Mouse (Mus musculus): Measurements from ENCODE around the gene Gm8369. TPM values are rescaled to one million over a fixed set of nuclear protein-coding genes. Genes with fewer than 3 reads are reported as not detected.
"Not testable (repeated sequence)": the region's sequence is repeated elsewhere in the genome, so short reads cannot be mapped to it uniquely, and the experiment has no call there.

Gm8369 gene
- not detected in 2 replicates for polyA plus RNA-seq (2016; fragmentation: Nextera tagmentation; extraction: Ambion mirVana)

GRCm38 (mm10) chr19:11485746-11486145 is at the start of gene Gm8369:
Gene Gm8369 (plus strand): TSS chr19:11485938.
- 85% methylated on average over 2 of the region's 2 CpGs for WGBS
- H3K36me3 ChIP-seq, result no peaks in the 10 kb centered on the region
- no peak for ATAC-seq (ENCODE audit: low FRiP score, low read depth)
- no peak within 1 kb of the TSS for H3K9ac ChIP-seq
- H3K9me3 ChIP-seq, result no peaks in the 10 kb centered on the region
- H3K27me3 ChIP-seq (replicated peaks), result no peaks in the 10 kb centered on the region
- H3K27ac ChIP-seq, result no peak within 1 kb of the TSS
- H3K4me1 ChIP-seq, result no peaks in the 10 kb centered on the region
- no peak within 1 kb of the TSS for H3K4me3 ChIP-seq
- H3K4me2 ChIP-seq (replicated peaks), result no peak within 1 kb of the TSS

GRCm38 (mm10) chr19:11443338-11443737 is 42.4 kb upstream of the Gm8369 start, which contains the start of gene Ms4a4b:
Gene Ms4a4b (plus strand): TSS chr19:11443553.
- Histone ChIP-seq H3K36me3 (no peaks in the 10 kb centered on the region), H3K9me3 (no peaks in the 10 kb centered on the region), H3K27ac (no peak within 1 kb of the TSS), H3K4me3 (no peak within 1 kb of the TSS), H3K4me2 (replicated peaks) (no peak within 1 kb of the TSS), H3K9ac (no peak within 1 kb of the TSS), H3K27me3 (replicated peaks) (no peaks in the 10 kb centered on the region), H3K4me1 (no peaks in the 10 kb centered on the region)
- no peak for ATAC-seq (ENCODE audit: low FRiP score, low read depth)

GRCm38 (mm10) chr19:11443964-11444363 is 41.8 kb upstream of the Gm8369 start:
- H3K4me2 ChIP-seq (replicated peaks), result no peak overlapping the region
- WGBS, result 90% methylated on average over 5 of the region's 5 CpGs

GRCm38 (mm10) chr19:11447238-11447637 is 38.5 kb upstream of the Gm8369 start:
- WGBS, result 92% methylated on average over 2 of the region's 2 CpGs
- Histone ChIP-seq H3K4me3 (no peak overlapping the region), H3K27ac (no peak overlapping the region), H3K36me3 (no peaks in the 10 kb centered on the region), H3K9me3 (no peaks in the 10 kb centered on the region), H3K27me3 (replicated peaks) (no peaks in the 10 kb centered on the region), H3K9ac (no peak overlapping the region), H3K4me2 (replicated peaks) (no peak overlapping the region), H3K4me1 (no peaks in the 10 kb centered on the region)
- no peak for ATAC-seq (ENCODE audit: low FRiP score, low read depth)

More at GRCm38 (mm10) chr19:11443964-11444363, 41.8 kb upstream of the Gm8369 start:
- Histone ChIP-seq H3K9ac (no peak overlapping the region), H3K36me3 (no peaks in the 10 kb centered on the region), H3K9me3 (no peaks in the 10 kb centered on the region), H3K4me1 (no peaks in the 10 kb centered on the region), H3K27me3 (replicated peaks) (no peaks in the 10 kb centered on the region), H3K27ac (no peak overlapping the region), H3K4me3 (no peak overlapping the region)
- ATAC-seq (ENCODE audit: low FRiP score, low read depth), result no peak

- not testable (repeated sequence) for ATAC-seq (ENCODE audit: low FRiP score, low read depth)
Observed at GRCm38 (mm10) chr19:11459041-11459440, 26.7 kb upstream of the Gm8369 start.

GRCm38 (mm10) chr19:11464795-11465194 is 20.9 kb upstream of the Gm8369 start:
- not testable (repeated sequence) for H3K27ac ChIP-seq; H3K36me3 ChIP-seq; H3K4me1 ChIP-seq; H3K27me3 ChIP-seq (replicated peaks); H3K9me3 ChIP-seq; H3K4me2 ChIP-seq (replicated peaks); H3K4me3 ChIP-seq; H3K9ac ChIP-seq; ATAC-seq (ENCODE audit: low FRiP score, low read depth)
- WGBS, result 62% methylated on average over 1 of the region's 1 CpGs

More at GRCm38 (mm10) chr19:11459041-11459440, 26.7 kb upstream of the Gm8369 start:
- H3K4me2 ChIP-seq (replicated peaks); H3K4me3 ChIP-seq; H3K9me3 ChIP-seq; H3K9ac ChIP-seq; H3K36me3 ChIP-seq; H3K27ac ChIP-seq; H3K27me3 ChIP-seq (replicated peaks); H3K4me1 ChIP-seq: not testable (repeated sequence)
- WGBS, result 87% methylated on average over 4 of the region's 4 CpGs

GRCm38 (mm10) chr19:11466471-11466870 is 19.3 kb upstream of the Gm8369 start:
- no peak for ATAC-seq (ENCODE audit: low FRiP score, low read depth)
- Histone ChIP-seq H3K4me3 (no peak overlapping the region), H3K9me3 (no peaks in the 10 kb centered on the region), H3K27ac (no peak overlapping the region), H3K27me3 (replicated peaks) (no peaks in the 10 kb centered on the region), H3K4me2 (replicated peaks) (no peak overlapping the region), H3K36me3 (no peaks in the 10 kb centered on the region), H3K4me1 (no peaks in the 10 kb centered on the region), H3K9ac (no peak overlapping the region)
- WGBS, result 82% methylated on average over 5 of the region's 5 CpGs

GRCm38 (mm10) chr19:11468361-11468760 is 17.4 kb upstream of the Gm8369 start:
- H3K4me2 ChIP-seq (replicated peaks), result not testable (repeated sequence)

GRCm38 (mm10) chr19:11469215-11469614 is 16.5 kb upstream of the Gm8369 start, which contains the start of gene Ms4a6c:
Gene Ms4a6c (plus strand): TSS chr19:11469366.
- ATAC-seq (ENCODE audit: low FRiP score, low read depth); H3K27me3 ChIP-seq (replicated peaks); H3K27ac ChIP-seq; H3K4me1 ChIP-seq; H3K36me3 ChIP-seq; H3K9ac ChIP-seq; H3K4me2 ChIP-seq (replicated peaks); H3K9me3 ChIP-seq; H3K4me3 ChIP-seq: not testable (repeated sequence)
- 82% methylated on average over 4 of the region's 4 CpGs for WGBS

More at GRCm38 (mm10) chr19:11468361-11468760, 17.4 kb upstream of the Gm8369 start:
- WGBS, result 61% methylated on average over 1 of the region's 1 CpGs
- not testable (repeated sequence) for H3K9ac ChIP-seq; H3K4me3 ChIP-seq; H3K27me3 ChIP-seq (replicated peaks); ATAC-seq (ENCODE audit: low FRiP score, low read depth); H3K27ac ChIP-seq; H3K36me3 ChIP-seq; H3K4me1 ChIP-seq; H3K9me3 ChIP-seq

- H3K9me3 ChIP-seq, result no peaks in the 10 kb centered on the region
- H3K27ac ChIP-seq, result no peak overlapping the region
- no peaks in the 10 kb centered on the region for H3K36me3 ChIP-seq
- H3K4me3 ChIP-seq, result no peak overlapping the region
- H3K27me3 ChIP-seq (replicated peaks), result no peaks in the 10 kb centered on the region
- WGBS, result 95% methylated on average over 2 of the region's 2 CpGs
- H3K4me1 ChIP-seq, result no peaks in the 10 kb centered on the region
- no peak overlapping the region for H3K4me2 ChIP-seq (replicated peaks)
- no peak overlapping the region for H3K9ac ChIP-seq
- no peak for ATAC-seq (ENCODE audit: low FRiP score, low read depth)
Observed at GRCm38 (mm10) chr19:11479714-11480113, 6.0 kb upstream of the Gm8369 start.

- 92% methylated on average over 2 of the region's 2 CpGs for WGBS
- no peaks in the 10 kb centered on the region for H3K27me3 ChIP-seq (replicated peaks)
- H3K9me3 ChIP-seq, result no peaks in the 10 kb centered on the region
- H3K4me1 ChIP-seq, result no peaks in the 10 kb centered on the region
- ATAC-seq (ENCODE audit: low FRiP score, low read depth), result no peak
- H3K4me3 ChIP-seq, result no peak overlapping the region
- no peak overlapping the region for H3K4me2 ChIP-seq (replicated peaks)
- no peak overlapping the region for H3K9ac ChIP-seq
- no peaks in the 10 kb centered on the region for H3K36me3 ChIP-seq
- H3K27ac ChIP-seq, result no peak overlapping the region
Observed at GRCm38 (mm10) chr19:11482684-11483083, 3.1 kb upstream of the Gm8369 start.

- Histone ChIP-seq H3K4me2 (replicated peaks) (no peak overlapping the region), H3K4me1 (no peaks in the 10 kb centered on the region)
Observed at GRCm38 (mm10) chr19:11483941-11484340, 1.8 kb upstream of the Gm8369 start.

GRCm38 (mm10) chr19:11484388-11484787 is 1.4 kb upstream of the Gm8369 start:
- Histone ChIP-seq H3K4me1 (no peaks in the 10 kb centered on the region), H3K36me3 (no peaks in the 10 kb centered on the region), H3K4me3 (no peak overlapping the region), H3K27ac (no peak overlapping the region), H3K9me3 (no peaks in the 10 kb centered on the region), H3K4me2 (replicated peaks) (no peak overlapping the region), H3K27me3 (replicated peaks) (no peaks in the 10 kb centered on the region), H3K9ac (no peak overlapping the region)
- WGBS, result 86% methylated on average over 3 of the region's 3 CpGs
- ATAC-seq (ENCODE audit: low FRiP score, low read depth), result no peak

More at GRCm38 (mm10) chr19:11483941-11484340, 1.8 kb upstream of the Gm8369 start:
- 78% methylated on average over 4 of the region's 4 CpGs for WGBS
- H3K4me3 ChIP-seq, result no peak overlapping the region
- no peaks in the 10 kb centered on the region for H3K9me3 ChIP-seq
- H3K27me3 ChIP-seq (replicated peaks), result no peaks in the 10 kb centered on the region
- no peaks in the 10 kb centered on the region for H3K36me3 ChIP-seq
- no peak overlapping the region for H3K27ac ChIP-seq
- no peak for ATAC-seq (ENCODE audit: low FRiP score, low read depth)
- no peak overlapping the region for H3K9ac ChIP-seq

Data from neural tube, embryonic 12.5 days (tissue).